Mouse (Mus musculus) heart, adult 9 months (tissue): Measurements from ENCODE around the gene Pik3r2.
A peak's percentile ranks its signal among the peaks of the same experiment; 100 is the strongest.

Source experiments
- DNase-seq, 2 experiments: peaks; one replicate each; pipeline ENCODE4 v3.0.0; 2022; ENCODE audit warnings: low spot score in 2 of 2

Gene Pik3r2

GRCm38 (mm10) chr8:70742176-70742575 is 34.3 kb downstream of the Pik3r2 start:
- DNase-seq: no peak

- DNase-seq: no peak
Measured at GRCm38 (mm10) chr8:70741661-70742060, 34.9 kb downstream of the Pik3r2 start.

- DNase-seq: no peak
Measured at GRCm38 (mm10) chr8:70738211-70738610, 38.3 kb downstream of the Pik3r2 start.

GRCm38 (mm10) chr8:70737705-70738104 is 38.8 kb downstream of the Pik3r2 start:
- DNase-seq: no peak

- no peak for DNase-seq
Measured at GRCm38 (mm10) chr8:70730956-70731355, 45.6 kb downstream of the Pik3r2 start.

- no peak for DNase-seq
Measured at GRCm38 (mm10) chr8:70729808-70730475, 46.6 kb downstream of the Pik3r2 start.

GRCm38 (mm10) chr8:70726721-70727120 is 49.8 kb downstream of the Pik3r2 start:
- no peak for DNase-seq

- DNase-seq: no peak
Measured at GRCm38 (mm10) chr8:70725792-70726447, 50.6 kb downstream of the Pik3r2 start.

GRCm38 (mm10) chr8:70724216-70724615 is 52.3 kb downstream of the Pik3r2 start:
- no peak for DNase-seq

GRCm38 (mm10) chr8:70723486-70724210 is 52.9 kb downstream of the Pik3r2 start, which contains the start of gene Pde4c:
Gene Pde4c, plus strand, starts transcription at chr8:70723720.
- DNase-seq: no peak

- no peak for DNase-seq
Measured at GRCm38 (mm10) chr8:70721601-70722000, 54.9 kb downstream of the Pik3r2 start.

GRCm38 (mm10) chr8:70720739-70721138 is 55.8 kb downstream of the Pik3r2 start:
- peak; percentile 50 to 75 for DNase-seq

- no peak for DNase-seq
Measured at GRCm38 (mm10) chr8:70719796-70720270, 56.7 kb downstream of the Pik3r2 start.

- no peak for DNase-seq
Measured at GRCm38 (mm10) chr8:70718297-70718696, 58.2 kb downstream of the Pik3r2 start, which contains the start of gene Gm3336. Gene Gm3336, plus strand, starts transcription at chr8:70718543.
